Mouse (Mus musculus): ENCODE data around the gene Kif21b.

The Kif21b gene

GRCm38 (mm10) chr1:136130951-136131558 is at the start of gene Kif21b:
TSS of gene Kif21b (plus strand) at chr1:136131389.
- peak; percentile 99 for DNase-seq (ENCODE audit: low spot score)

GRCm38 (mm10) chr1:136085988-136086685 is 45.1 kb upstream of the Kif21b start:
- DNase-seq (ENCODE audit: low spot score): no peak

GRCm38 (mm10) chr1:136089368-136090165 is 41.6 kb upstream of the Kif21b start:
- no peak for DNase-seq (ENCODE audit: low spot score)

- no peak for DNase-seq (ENCODE audit: low spot score)
These were observed 37.5 kb upstream of the Kif21b start for GRCm38 (mm10) chr1:136093726-136094125.

GRCm38 (mm10) chr1:136094807-136095206 is 36.4 kb upstream of the Kif21b start:
- no peak for DNase-seq (ENCODE audit: low spot score)

- no peak for DNase-seq (ENCODE audit: low spot score)
These were observed 29.1 kb upstream of the Kif21b start for GRCm38 (mm10) chr1:136102094-136102493.

GRCm38 (mm10) chr1:136102551-136102950 is 28.6 kb upstream of the Kif21b start:
- no peak for DNase-seq (ENCODE audit: low spot score)

- no peak for DNase-seq (ENCODE audit: low spot score)
These were observed 28.2 kb upstream of the Kif21b start for GRCm38 (mm10) chr1:136102981-136103380.

GRCm38 (mm10) chr1:136103696-136104095 is 27.5 kb upstream of the Kif21b start:
- DNase-seq (ENCODE audit: low spot score): no peak

- DNase-seq (ENCODE audit: low spot score): no peak
These were observed 26.4 kb upstream of the Kif21b start for GRCm38 (mm10) chr1:136104741-136105140.

- DNase-seq (ENCODE audit: low spot score): no peak
These were observed 21.7 kb upstream of the Kif21b start for GRCm38 (mm10) chr1:136109464-136109863.

- peak; percentile 80 for DNase-seq (ENCODE audit: low spot score)
These were observed 15.0 kb upstream of the Kif21b start for GRCm38 (mm10) chr1:136116183-136116582.

- DNase-seq (ENCODE audit: low spot score): no peak
These were observed 14.1 kb upstream of the Kif21b start for GRCm38 (mm10) chr1:136117069-136117468.

- DNase-seq (ENCODE audit: low spot score): peak; percentile 55
These were observed 12.3 kb upstream of the Kif21b start for GRCm38 (mm10) chr1:136118875-136119274.

- DNase-seq (ENCODE audit: low spot score): no peak
These were observed 11.5 kb upstream of the Kif21b start for GRCm38 (mm10) chr1:136119571-136120262.

GRCm38 (mm10) chr1:136120263-136120603 is 11.0 kb upstream of the Kif21b start:
- DNase-seq (ENCODE audit: low spot score): no peak

GRCm38 (mm10) chr1:136120785-136121184 is 10.4 kb upstream of the Kif21b start:
- DNase-seq (ENCODE audit: low spot score): no peak

- no peak for DNase-seq (ENCODE audit: low spot score)
These were observed 9.2 kb upstream of the Kif21b start for GRCm38 (mm10) chr1:136122030-136122429.

- DNase-seq (ENCODE audit: low spot score): no peak
These were observed 4.9 kb upstream of the Kif21b start for GRCm38 (mm10) chr1:136126159-136126765.

GRCm38 (mm10) chr1:136126895-136127294 is 4.3 kb upstream of the Kif21b start:
- no peak for DNase-seq (ENCODE audit: low spot score)

GRCm38 (mm10) chr1:136127856-136128255 is 3.3 kb upstream of the Kif21b start:
- DNase-seq (ENCODE audit: low spot score): no peak

- DNase-seq (ENCODE audit: low spot score): no peak
These were observed 2.8 kb upstream of the Kif21b start for GRCm38 (mm10) chr1:136128416-136128815.
